Mouse (Mus musculus) erythroblast, adult 5-6 weeks (primary cell): ENCODE measurements around the gene Gas2l1. TPM values are rescaled to one million over a fixed set of nuclear protein-coding genes. Genes with fewer than 3 reads are reported as not detected.

Source experiments
- ATAC-seq: replicated peaks from 2 replicates; pipeline ENCODE4 v1.8.0; 2016; ENCODE audit warnings: moderate number of reproducible peaks, mild to moderate bottlenecking, moderate TSS enrichment, inconsistent platforms; ENCODE audit not compliant: poor library complexity, low FRiP score, severe bottlenecking
- total RNA-seq, 2 experiments: library from RNA; stranded (forward) in 1 of 2; stranded (reverse) in 1 of 2; fragments of 150-400 nt in 1 of 2; fragments of 200-764, 138-1000 nt in 1 of 2; gene quantifications; 2 replicates each; pipeline versions ENCODE4 v1.2.3 to v1.2.4; 2015 to 2017; ENCODE audit warnings: low replicate concordance in 2 of 2

Gene Gas2l1
- total RNA-seq, 2 experiments from 2014 or later, result 0.34 to 0.58 TPM

DNA sequence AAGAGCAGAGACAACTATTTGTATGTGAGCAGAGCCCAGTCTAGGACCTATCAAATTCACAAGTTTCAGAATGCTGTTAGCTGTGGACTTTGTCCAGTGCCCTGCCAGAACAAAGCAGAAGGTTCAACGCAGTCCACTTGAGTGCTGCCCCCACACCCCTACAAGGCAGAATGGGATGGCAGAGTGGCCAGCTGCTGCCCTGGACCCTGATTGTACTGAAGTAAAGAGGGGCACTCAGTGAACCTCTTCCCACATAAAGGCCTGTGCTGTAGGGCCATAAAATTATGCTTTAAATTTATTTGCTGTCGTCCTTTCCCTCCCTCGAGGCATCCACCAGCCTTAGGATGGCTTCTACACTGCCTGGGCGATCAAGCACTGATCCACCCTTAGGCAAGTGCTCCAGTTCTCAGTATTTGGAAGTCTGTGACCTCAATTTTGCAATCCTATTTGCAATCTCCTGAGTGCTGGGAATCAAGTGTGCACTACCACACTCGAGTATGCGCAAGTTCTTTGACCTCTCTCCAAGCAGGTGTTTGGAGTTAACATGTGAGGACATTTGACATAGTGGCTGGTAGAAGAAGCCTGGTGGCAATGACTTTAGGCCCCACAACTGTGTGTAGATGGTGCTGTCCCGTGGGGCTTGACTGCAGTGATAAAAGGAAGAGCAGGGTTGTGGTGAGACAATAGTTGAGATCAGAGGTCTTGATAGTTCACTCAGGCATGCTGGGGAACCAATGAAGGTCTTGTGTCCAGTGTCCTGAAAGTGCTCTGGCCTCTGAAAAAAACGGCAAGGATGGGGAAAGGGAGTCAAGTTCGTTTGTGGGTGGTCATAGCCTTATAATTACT is 3.2 kb upstream of the Gas2l1 start:
- ATAC-seq, result no peak

DNA sequence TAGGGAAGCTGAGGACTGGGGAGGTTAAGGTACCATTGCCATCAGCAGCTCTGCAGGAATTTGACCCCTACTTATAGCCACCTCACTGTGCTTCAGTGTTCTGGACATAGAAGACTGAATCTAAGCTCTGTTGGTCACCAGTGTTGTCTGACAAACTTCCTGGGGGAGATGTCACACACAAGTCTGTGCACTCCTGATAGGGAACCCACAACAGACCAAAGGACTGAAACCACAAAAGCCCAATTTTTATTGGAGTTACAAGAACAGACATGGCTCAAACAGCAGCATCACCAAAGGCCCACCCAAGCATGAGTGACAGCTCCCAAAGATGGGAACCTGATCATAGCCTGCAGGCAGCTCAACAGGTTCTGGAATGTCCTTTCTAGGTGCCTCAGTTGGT is 1.9 kb upstream of the Gas2l1 start:
- ATAC-seq, result no peak

DNA sequence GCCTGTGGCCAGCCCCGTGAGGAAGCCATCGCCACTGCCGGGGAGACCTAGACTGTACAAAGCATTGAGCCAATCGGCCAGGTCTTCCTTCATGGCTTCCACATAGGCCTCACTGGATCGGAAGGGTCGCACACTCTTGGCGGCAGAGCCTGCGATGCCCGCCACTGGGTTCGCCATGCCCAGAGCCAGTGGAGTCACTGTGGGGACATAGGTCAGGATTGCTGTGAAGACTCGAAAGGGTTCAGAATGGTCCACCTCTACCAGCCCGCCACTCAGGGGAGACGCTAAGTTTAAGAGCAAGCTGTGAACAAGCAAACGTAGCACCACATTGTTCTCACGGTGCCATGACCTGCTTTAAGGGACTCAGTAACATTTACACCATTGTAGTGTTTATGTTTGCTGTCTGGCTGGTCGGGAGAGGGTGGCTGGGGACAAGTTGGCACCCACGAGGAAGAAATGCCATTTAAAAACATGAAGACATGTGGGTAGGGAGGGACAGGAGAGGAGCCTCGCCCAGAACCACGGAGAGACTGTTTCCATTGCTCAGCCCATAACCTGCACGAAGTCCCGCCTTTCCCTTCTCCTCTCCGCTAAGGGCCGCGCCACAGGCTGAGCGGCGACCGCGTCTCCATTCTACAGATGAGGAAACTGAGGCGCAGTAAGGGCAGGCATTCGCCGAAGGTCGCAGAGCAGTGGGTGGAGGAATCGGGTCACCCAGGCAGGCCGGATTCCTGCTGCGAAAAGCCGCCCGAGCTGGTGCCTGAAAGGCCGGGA is 658 bp downstream of the Gas2l1 start:
- ATAC-seq, result no peak

DNA sequence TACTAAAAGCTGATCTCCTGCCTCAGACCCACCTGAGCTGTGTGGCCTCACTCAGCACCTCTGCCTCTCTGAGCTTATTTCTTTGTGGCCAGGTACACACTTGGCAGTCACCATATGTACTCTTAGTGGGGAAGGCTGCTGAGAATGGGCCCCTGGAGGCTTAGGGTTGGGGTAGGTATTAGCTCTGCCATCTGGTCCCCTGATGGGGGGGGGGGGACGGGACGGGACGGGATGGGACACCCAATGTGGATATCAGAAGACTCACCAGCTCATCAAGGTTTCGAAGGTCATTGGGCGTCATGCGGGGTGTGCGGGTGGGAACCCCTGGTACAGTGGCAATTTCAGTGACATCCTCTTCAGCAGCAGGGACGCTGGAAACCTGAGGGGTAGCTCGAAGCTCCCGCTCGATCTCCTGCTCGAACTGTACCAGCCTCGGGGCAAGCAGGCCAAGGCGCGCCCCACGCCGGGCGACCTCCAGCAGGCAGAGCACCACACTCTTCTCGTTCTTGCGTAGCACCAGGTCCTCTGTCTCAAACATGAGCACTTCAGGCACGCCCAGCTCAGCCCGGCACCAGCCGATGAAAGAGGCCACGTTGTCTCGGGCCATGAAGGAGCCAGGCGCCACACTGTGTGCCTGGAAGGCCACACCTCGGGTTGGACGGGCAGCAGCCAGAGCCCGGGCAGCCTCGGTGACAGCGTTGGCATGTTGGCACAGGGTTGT is 1.4 kb downstream of the Gas2l1 start:
- ATAC-seq, result no peak

DNA sequence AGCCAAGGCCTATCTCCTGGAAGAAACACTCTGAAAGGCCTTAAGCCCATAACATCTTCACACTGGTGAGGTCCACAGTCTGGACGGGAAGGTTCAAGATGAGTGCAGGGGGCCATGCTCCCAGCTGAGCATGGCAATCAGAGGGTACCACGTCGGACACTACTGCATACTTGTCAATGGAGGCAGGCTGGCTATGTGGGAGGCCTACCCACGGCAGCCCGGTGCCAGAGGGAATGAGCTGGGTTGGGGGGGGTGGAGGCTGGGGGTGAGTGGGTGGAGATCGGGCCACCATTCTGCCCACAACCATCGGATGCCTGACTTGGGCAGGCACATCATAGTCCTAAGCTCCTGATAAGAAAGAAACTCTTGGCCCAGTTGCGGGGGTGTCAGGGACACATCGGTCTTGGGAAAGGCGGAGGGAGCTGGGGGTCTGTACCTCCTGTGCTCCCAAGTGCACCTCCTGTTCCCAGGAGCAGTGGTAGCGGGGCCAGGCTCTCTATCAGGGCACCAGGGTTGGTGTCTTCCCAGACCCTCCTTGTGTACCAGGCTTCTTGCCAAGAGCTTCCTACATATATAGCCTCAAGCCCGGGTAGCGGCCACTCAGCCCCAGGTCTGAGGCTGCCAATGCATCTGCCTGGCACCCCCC is 2.1 kb downstream of the Gas2l1 start:
- ATAC-seq, result no peak

DNA sequence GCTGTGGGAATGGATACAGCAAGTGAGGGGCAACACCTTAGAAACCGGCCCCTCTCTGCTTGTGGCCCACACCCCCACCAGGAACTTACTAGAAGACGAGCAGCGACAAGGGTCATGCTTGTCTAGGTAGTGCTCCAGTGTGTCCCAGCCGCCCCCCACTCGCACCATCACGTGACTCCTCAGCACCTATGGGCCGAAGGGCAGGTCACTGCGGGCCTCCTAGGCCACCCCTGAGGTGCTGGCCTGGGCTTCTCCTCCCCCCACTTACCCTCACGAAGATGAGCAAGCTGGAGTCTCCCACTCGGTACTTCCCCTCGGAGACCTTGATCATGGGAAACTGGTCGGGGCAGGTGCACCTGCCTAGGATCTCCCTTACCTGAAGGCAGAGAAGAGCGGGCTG is 2.8 kb downstream of the Gas2l1 start:
- ATAC-seq, result no peak

DNA sequence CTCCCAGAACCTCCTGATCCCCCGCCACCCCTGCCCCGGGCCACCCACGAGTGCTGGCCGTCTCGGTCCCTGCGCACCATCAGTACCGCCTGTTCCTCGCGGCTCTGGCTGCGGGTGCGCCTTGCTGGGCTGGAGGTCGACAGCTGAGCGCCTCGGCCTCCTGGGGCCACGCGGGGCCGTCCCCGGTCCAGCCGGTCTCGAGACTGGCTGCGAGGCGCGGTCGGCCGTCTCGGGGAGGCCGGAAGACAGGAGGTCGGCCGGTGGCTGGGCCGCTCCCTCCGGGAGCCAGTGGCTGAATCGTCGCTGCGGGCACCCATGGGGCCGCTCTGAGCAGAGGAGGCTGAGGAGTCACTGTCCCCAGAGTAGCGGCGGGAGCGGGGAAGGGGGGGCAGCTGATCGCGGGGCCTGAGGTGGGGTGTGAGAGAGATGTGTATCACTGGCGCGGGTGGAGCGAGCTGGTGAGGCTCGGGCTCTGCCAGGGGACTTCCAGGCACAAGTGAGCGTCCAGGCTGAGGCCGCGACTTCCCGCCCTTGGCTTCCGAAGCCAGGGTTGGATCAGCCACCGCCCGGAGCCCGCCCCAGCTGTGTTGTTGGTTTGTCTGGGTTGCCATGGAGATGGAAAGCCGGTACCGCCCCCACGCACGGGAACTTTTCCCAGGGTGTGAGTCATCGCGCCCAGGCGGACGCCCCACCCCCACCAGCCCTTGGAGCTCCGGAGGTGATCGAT is 3.6 kb downstream of the Gas2l1 start:
- ATAC-seq, result no peak

DNA sequence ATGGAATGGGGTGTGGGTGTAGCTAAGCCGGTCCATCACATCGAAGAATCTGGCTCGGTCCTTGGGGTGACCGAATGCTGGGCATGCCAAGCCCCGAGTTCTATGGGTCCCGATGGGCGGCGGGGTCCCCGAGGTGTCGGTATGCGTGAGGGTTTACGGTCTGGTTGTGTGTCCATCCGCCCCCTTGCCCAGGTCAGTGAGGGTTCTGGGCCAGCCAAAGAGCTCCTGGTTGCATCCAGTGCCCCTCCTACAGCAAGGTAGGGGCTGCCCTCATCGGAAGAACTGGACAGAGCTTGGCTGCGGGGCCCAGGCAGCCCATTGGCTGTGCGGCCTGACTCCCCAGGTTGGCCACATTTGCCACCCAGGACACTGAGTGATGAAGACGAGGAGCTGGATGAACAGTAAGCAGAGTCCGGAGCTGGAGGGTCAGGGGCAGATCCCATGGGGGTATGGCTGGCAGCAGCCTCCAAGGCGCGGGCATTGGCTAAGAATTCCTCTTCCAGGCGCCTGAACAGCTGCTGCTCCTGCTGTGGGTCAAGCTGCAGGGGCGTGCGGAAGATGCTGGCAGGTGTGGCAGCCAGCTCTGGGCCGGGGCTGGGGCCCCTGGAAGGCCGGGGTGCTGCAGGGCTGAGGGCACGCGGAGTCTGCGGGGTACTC is 4.2 kb downstream of the Gas2l1 start:
- ATAC-seq, result no peak

DNA sequence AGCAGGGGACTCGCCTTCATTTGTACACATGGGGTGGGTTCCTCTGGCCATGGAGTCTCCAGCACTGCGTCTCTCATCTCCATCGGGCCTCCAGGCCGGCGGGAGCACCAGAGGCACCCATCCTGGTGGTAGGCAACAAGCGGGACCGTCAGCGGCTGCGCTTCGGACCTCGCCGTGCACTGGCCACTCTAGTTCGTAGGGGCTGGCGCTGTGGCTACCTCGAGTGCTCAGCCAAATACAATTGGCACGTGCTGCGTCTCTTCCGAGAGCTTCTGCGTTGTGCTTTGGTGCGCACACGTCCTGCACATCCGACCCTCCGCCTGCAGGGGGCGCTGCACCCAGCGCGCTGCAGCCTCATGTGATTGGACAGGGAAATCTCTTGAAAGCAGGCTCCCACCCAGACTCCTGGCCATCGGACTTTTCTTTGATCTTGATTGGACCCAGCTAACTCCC is 5.4 kb downstream of the Gas2l1 start:
- no peak for ATAC-seq

DNA sequence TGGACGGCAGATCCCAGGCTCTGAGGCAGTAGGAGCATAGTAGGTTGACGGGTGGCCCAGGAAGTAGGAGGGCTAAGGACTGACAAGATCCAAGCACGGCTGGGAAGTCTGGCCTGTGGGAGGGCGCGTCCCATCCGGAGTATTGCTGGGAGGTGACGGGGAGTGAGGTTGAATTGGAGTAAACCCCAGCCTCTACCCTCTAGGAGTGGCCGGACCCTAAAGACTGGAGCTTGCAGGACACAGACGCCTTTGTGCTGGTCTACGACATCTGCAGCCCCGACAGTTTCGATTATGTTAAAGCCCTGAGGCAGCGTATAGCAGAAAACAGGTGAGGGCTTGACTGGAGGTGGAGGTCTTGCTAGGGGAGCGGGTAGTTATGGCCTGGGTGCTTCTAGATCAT is 5.9 kb downstream of the Gas2l1 start:
- ATAC-seq, result no peak

DNA sequence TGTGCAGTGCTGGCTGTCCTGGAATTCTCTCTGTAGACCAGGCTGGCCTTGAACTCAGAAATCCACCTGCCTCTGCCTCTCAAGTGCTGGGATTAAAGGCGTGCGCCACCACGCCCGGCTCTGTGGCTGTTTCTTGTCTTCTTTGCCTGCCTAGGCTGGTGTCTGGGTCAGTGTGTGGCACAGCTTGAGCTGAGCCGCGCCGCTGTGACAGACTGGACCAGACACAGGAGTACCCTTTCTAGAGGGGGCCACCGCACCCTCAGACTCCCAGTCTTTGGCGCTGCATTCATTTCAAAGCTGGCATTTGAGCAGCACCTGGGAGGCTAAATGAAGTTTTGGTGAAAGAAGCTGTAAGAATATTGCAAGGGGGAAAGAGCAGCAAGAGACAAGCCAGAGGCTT is 6.3 kb downstream of the Gas2l1 start:
- ATAC-seq, result no peak

DNA sequence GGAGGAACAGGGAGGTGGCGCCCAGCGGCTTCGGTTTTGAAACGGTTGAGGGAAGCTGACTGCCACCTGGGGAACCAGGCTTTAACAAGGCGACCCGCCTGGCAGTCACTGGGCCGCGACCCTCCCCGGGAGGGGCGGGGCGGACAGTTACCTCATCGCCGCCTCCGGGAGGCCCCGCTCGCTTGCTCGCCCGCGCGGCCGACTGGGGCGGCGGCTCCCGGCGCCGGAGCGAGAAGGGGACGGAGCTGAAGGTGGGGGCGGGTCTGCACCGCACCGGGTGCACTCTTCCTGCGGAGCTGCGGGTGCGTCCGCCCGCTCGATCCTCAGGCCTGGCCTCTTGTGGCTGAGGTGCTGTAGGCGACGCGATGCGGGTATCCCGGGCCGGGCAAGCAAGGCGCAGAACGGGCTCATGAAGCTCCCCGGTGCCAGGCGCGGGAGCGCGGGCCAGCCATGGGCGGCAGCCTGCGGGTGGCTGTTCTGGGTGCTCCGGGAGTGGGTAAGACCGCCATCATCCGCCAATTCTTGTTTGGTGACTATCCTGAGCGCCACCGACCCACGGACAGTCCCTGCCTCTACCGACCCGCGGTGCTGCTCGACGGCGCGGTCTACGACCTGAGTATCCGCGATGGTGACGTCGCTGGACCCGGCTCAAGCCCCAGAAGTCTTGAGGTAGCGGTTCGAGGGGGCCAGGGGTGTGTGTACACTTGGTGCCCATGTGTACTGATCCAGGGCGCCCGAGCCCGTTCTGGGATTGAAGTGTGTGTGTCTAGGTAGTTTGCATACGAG is 7.1 kb downstream of the Gas2l1 start, which contains the start of gene Rasl10a:
TSS of gene Rasl10a (plus strand) at position 273 of the 786 bp plus-strand sequence.
- no peak for ATAC-seq

DNA sequence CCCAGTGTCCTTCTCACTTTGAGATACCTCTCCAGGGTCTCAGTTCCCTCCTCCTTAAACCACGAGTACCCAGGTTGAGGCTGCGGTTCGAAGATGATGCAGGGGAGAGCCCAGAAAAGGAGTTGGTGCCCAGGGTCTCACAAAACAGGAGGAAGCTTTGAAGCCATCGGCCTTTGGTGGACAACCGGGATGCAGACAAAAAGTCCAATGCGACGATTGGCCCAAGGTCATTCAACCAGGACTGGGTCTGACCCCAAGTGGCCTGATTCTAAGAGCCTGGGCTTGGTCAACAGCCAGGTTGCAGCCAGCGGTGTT is 7.6 kb downstream of the Gas2l1 start:
- ATAC-seq, result no peak

DNA sequence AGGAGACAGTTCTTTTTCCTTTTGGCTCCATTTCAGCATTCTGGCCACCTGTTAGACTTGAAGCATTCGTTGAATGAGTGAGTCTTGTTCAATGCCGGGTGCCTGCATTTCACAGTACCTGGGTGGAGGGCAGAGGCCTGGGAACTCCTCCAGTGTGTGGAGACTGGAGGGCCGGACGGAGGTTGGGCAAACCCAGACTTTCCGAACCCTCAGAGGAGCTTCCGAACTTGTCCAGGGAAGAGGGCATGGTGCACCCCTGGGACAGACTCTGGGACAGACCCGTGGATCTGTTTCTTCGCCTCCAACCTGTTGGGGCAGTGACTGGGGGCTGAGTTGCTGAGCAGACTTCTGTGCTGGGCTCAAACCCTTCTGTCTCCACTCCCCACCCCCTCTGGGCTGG is 8.1 kb downstream of the Gas2l1 start:
- ATAC-seq, result no peak

DNA sequence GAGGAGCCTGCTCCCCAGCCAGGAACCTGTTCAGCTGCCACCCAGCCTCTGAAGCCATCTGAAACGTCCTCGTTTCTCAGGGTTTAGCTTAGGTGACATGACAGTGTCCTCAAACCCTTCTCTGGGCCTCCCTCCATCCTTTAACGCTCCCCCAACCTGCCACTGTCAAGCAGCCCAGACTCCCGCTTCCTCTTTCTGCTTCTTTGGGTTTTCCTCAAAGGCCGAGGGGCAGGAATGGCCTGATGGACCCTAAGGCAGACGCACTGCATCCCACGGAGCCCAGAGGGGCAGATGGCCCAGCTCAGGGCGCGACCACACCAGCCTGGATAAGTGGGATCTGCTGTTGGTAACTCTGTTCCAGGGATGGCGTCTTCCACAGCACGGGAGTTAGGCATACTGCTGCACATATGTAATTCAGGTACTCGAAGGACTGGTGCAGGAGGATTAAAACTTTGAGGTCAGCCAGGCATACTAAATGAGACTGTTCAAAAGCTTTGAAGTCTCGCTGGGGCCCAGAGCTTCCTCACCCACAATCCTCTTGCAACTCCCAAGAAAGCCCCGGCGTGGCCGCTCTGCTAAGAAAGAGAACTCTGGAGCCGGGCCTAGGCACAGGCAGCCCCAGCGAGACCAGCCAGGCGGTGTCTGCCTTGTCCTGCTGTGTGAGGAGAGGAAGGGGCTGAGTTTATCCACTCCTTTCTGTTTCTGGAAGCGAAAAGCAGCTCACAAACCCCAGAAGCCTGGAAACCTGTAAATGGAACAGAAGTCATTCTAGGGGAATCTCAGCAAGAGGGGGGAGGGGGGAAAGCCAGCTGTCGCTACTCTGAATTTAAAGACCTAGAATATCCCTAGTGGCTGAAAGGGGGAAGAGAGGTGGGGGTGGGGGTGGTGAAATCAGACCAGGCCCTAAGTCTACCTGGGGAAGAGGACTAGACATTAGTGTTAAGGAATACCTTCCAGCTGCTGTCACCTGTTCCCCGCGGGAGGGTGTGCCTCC is 8.9 kb downstream of the Gas2l1 start:
- ATAC-seq, result no peak

DNA sequence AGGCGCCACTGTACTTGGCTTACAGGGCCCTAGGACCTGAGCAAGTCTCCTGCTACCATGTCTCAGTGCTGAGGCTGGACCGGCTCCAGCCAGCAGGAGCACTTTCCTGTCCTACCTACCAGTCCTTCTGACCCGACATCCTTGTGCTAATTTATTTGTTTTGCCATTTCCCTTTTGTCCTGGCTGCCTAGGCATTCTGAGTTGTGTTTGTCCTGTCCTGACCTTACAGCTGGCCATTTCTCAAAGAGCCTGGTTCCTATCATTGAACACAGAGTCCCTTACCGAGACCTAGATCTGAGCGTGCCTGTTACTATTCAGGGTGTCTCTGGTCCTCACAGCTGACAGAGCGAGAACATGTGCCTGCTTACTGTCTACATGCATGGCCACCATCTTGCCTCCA is 10.3 kb downstream of the Gas2l1 start:
- no peak for ATAC-seq

DNA sequence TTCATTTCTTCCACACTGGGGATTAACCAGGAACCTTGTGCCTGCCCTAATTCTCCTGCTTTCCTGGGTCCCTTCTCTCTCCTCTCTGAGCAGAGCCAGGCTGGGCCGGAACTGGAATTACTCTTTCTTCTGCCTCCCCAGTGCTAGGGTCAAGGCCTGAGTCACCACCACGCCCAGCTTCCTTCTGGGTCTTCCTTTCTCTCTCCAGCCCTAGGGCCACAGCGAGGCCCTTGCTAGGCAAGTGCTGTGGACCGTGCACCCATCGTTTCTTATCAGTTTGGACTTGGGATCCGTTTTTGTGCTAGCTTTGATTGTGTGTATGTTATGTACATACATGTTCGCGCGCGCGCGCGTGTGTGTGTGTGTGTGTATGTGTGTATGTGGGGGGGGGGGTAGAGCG is 11.0 kb downstream of the Gas2l1 start:
- no peak for ATAC-seq
